Mouse (Mus musculus): Measurements from ENCODE around the gene Nbea. TPM values are rescaled to one million over a fixed set of nuclear protein-coding genes. Genes with fewer than 3 reads are reported as not detected.

Nbea gene
- polyA plus RNA-seq, 1 experiment from 2014 or later: 5.4 TPM

GRCm38 (mm10) chr3:55752558-55752957 lies 430.9 kb downstream of the Nbea start:
- Histone ChIP-seq H3K9me3 (ENCODE audit: control insufficient read depth, low read length) (no peaks in the 10 kb centered on the region), H3K36me3 (ENCODE audit: control insufficient read depth, insufficient read depth, low read length) (no peaks in the 10 kb centered on the region), H3K27ac (ENCODE audit: low read length) (no peak overlapping the region), H3K4me2 (ENCODE audit: low read depth, low read length) (no peak overlapping the region), H3K9ac (ENCODE audit: low read length) (no peak overlapping the region), H3K4me1 (replicated peaks; ENCODE audit: control insufficient read depth, insufficient read depth, low read length) (no peaks in the 10 kb centered on the region), H3K27me3 (ENCODE audit: control insufficient read depth, insufficient read depth, low read depth, low read length) (no peaks in the 10 kb centered on the region), H3K4me3 (ENCODE audit: low read length) (no peak overlapping the region)
- WGBS: 79% methylated on average over 4 of the region's 4 CpGs
- ATAC-seq (ENCODE audit: low read depth): no peak

GRCm38 (mm10) chr3:55751363-55751762 lies 432.1 kb downstream of the Nbea start:
- ATAC-seq (ENCODE audit: low read depth): no peak
- WGBS: 76% methylated on average over 5 of the region's 5 CpGs

GRCm38 (mm10) chr3:55750445-55751065 lies 432.9 kb downstream of the Nbea start:
- 60% methylated on average over 11 of the region's 11 CpGs for WGBS
- H3K4me2 ChIP-seq (ENCODE audit: low read depth, low read length): no peak overlapping the region
- H3K27me3 ChIP-seq (ENCODE audit: control insufficient read depth, insufficient read depth, low read depth, low read length): no peaks in the 10 kb centered on the region
- no peaks in the 10 kb centered on the region for H3K4me1 ChIP-seq (replicated peaks; ENCODE audit: control insufficient read depth, insufficient read depth, low read length)
- ATAC-seq (ENCODE audit: low read depth): no peak
- H3K9me3 ChIP-seq (ENCODE audit: control insufficient read depth, low read length): no peaks in the 10 kb centered on the region
- no peak overlapping the region for H3K27ac ChIP-seq (ENCODE audit: low read length)
- H3K9ac ChIP-seq (ENCODE audit: low read length): no peak overlapping the region
- no peak overlapping the region for H3K4me3 ChIP-seq (ENCODE audit: low read length)
- no peaks in the 10 kb centered on the region for H3K36me3 ChIP-seq (ENCODE audit: control insufficient read depth, insufficient read depth, low read length)

More at GRCm38 (mm10) chr3:55751363-55751762, 432.1 kb downstream of the Nbea start:
- Histone ChIP-seq H3K4me2 (ENCODE audit: low read depth, low read length) (no peak overlapping the region), H3K9me3 (ENCODE audit: control insufficient read depth, low read length) (no peaks in the 10 kb centered on the region), H3K27ac (ENCODE audit: low read length) (no peak overlapping the region), H3K4me1 (replicated peaks; ENCODE audit: control insufficient read depth, insufficient read depth, low read length) (no peaks in the 10 kb centered on the region), H3K9ac (ENCODE audit: low read length) (no peak overlapping the region), H3K36me3 (ENCODE audit: control insufficient read depth, insufficient read depth, low read length) (no peaks in the 10 kb centered on the region), H3K27me3 (ENCODE audit: control insufficient read depth, insufficient read depth, low read depth, low read length) (no peaks in the 10 kb centered on the region), H3K4me3 (ENCODE audit: low read length) (no peak overlapping the region)

GRCm38 (mm10) chr3:55743885-55744284 lies 439.6 kb downstream of the Nbea start:
- Histone ChIP-seq H3K27me3 (ENCODE audit: control insufficient read depth, insufficient read depth, low read depth, low read length) (no peaks in the 10 kb centered on the region), H3K9me3 (ENCODE audit: control insufficient read depth, low read length) (no peaks in the 10 kb centered on the region), H3K9ac (ENCODE audit: low read length) (no peak overlapping the region), H3K27ac (ENCODE audit: low read length) (no peak overlapping the region), H3K4me2 (ENCODE audit: low read depth, low read length) (no peak overlapping the region), H3K36me3 (ENCODE audit: control insufficient read depth, insufficient read depth, low read length) (no peaks in the 10 kb centered on the region), H3K4me3 (ENCODE audit: low read length) (no peak overlapping the region), H3K4me1 (replicated peaks; ENCODE audit: control insufficient read depth, insufficient read depth, low read length) (no peaks in the 10 kb centered on the region)
- 77% methylated on average over 5 of the region's 5 CpGs for WGBS
- ATAC-seq (ENCODE audit: low read depth): no peak

- Histone ChIP-seq H3K4me2 (ENCODE audit: low read depth, low read length) (no peak overlapping the region), H3K9ac (ENCODE audit: low read length) (no peak overlapping the region), H3K9me3 (ENCODE audit: control insufficient read depth, low read length) (no peaks in the 10 kb centered on the region), H3K36me3 (ENCODE audit: control insufficient read depth, insufficient read depth, low read length) (no peaks in the 10 kb centered on the region), H3K27ac (ENCODE audit: low read length) (no peak overlapping the region), H3K27me3 (ENCODE audit: control insufficient read depth, insufficient read depth, low read depth, low read length) (no peaks in the 10 kb centered on the region), H3K4me1 (replicated peaks; ENCODE audit: control insufficient read depth, insufficient read depth, low read length) (no peaks in the 10 kb centered on the region), H3K4me3 (ENCODE audit: low read length) (no peak overlapping the region)
- ATAC-seq (ENCODE audit: low read depth): no peak
- 73% methylated on average over 4 of the region's 4 CpGs for WGBS
Observed at GRCm38 (mm10) chr3:55742654-55743053, 440.8 kb downstream of the Nbea start.

GRCm38 (mm10) chr3:55742218-55742617 lies 441.3 kb downstream of the Nbea start:
- ATAC-seq (ENCODE audit: low read depth): no peak

GRCm38 (mm10) chr3:55741428-55741827 lies 442.1 kb downstream of the Nbea start:
- no peaks in the 10 kb centered on the region for H3K9me3 ChIP-seq (ENCODE audit: control insufficient read depth, low read length)
- no peaks in the 10 kb centered on the region for H3K4me1 ChIP-seq (replicated peaks; ENCODE audit: control insufficient read depth, insufficient read depth, low read length)
- no peak overlapping the region for H3K4me3 ChIP-seq (ENCODE audit: low read length)
- H3K27me3 ChIP-seq (ENCODE audit: control insufficient read depth, insufficient read depth, low read depth, low read length): no peaks in the 10 kb centered on the region
- no peak for ATAC-seq (ENCODE audit: low read depth)
- 68% methylated on average over 6 of the region's 6 CpGs for WGBS
- H3K4me2 ChIP-seq (ENCODE audit: low read depth, low read length): no peak overlapping the region
- no peak overlapping the region for H3K9ac ChIP-seq (ENCODE audit: low read length)
- H3K27ac ChIP-seq (ENCODE audit: low read length): no peak overlapping the region
- no peaks in the 10 kb centered on the region for H3K36me3 ChIP-seq (ENCODE audit: control insufficient read depth, insufficient read depth, low read length)

More at GRCm38 (mm10) chr3:55742218-55742617, 441.3 kb downstream of the Nbea start:
- H3K36me3 ChIP-seq (ENCODE audit: control insufficient read depth, insufficient read depth, low read length): no peaks in the 10 kb centered on the region
- no peak overlapping the region for H3K9ac ChIP-seq (ENCODE audit: low read length)
- H3K27ac ChIP-seq (ENCODE audit: low read length): no peak overlapping the region
- H3K4me3 ChIP-seq (ENCODE audit: low read length): no peak overlapping the region
- H3K27me3 ChIP-seq (ENCODE audit: control insufficient read depth, insufficient read depth, low read depth, low read length): no peaks in the 10 kb centered on the region
- WGBS: 85% methylated on average over 5 of the region's 5 CpGs
- H3K9me3 ChIP-seq (ENCODE audit: control insufficient read depth, low read length): no peaks in the 10 kb centered on the region
- H3K4me2 ChIP-seq (ENCODE audit: low read depth, low read length): no peak overlapping the region
- no peaks in the 10 kb centered on the region for H3K4me1 ChIP-seq (replicated peaks; ENCODE audit: control insufficient read depth, insufficient read depth, low read length)

- 72% methylated on average over 6 of the region's 6 CpGs for WGBS
- no peaks in the 10 kb centered on the region for H3K36me3 ChIP-seq (ENCODE audit: control insufficient read depth, insufficient read depth, low read length)
- no peak overlapping the region for H3K27ac ChIP-seq (ENCODE audit: low read length)
- H3K4me3 ChIP-seq (ENCODE audit: low read length): no peak overlapping the region
- no peaks in the 10 kb centered on the region for H3K9me3 ChIP-seq (ENCODE audit: control insufficient read depth, low read length)
- no peaks in the 10 kb centered on the region for H3K27me3 ChIP-seq (ENCODE audit: control insufficient read depth, insufficient read depth, low read depth, low read length)
- H3K4me2 ChIP-seq (ENCODE audit: low read depth, low read length): no peak overlapping the region
- no peak overlapping the region for H3K9ac ChIP-seq (ENCODE audit: low read length)
- no peaks in the 10 kb centered on the region for H3K4me1 ChIP-seq (replicated peaks; ENCODE audit: control insufficient read depth, insufficient read depth, low read length)
- ATAC-seq (ENCODE audit: low read depth): no peak
Observed at GRCm38 (mm10) chr3:55733665-55734064, 449.8 kb downstream of the Nbea start.

GRCm38 (mm10) chr3:55730549-55730948 lies 453.0 kb downstream of the Nbea start:
- Histone ChIP-seq H3K4me1 (replicated peaks; ENCODE audit: control insufficient read depth, insufficient read depth, low read length) (no peaks in the 10 kb centered on the region), H3K9ac (ENCODE audit: low read length) (no peak overlapping the region), H3K4me2 (ENCODE audit: low read depth, low read length) (no peak overlapping the region), H3K9me3 (ENCODE audit: control insufficient read depth, low read length) (no peaks in the 10 kb centered on the region), H3K4me3 (ENCODE audit: low read length) (no peak overlapping the region), H3K27me3 (ENCODE audit: control insufficient read depth, insufficient read depth, low read depth, low read length) (no peaks in the 10 kb centered on the region), H3K27ac (ENCODE audit: low read length) (no peak overlapping the region), H3K36me3 (ENCODE audit: control insufficient read depth, insufficient read depth, low read length) (no peaks in the 10 kb centered on the region)
- ATAC-seq (ENCODE audit: low read depth): no peak
- 60% methylated on average over 5 of the region's 5 CpGs for WGBS

GRCm38 (mm10) chr3:55730142-55730541 lies 453.4 kb downstream of the Nbea start:
- Histone ChIP-seq H3K9me3 (ENCODE audit: control insufficient read depth, low read length) (no peaks in the 10 kb centered on the region), H3K4me2 (ENCODE audit: low read depth, low read length) (no peak overlapping the region), H3K27ac (ENCODE audit: low read length) (no peak overlapping the region), H3K27me3 (ENCODE audit: control insufficient read depth, insufficient read depth, low read depth, low read length) (no peaks in the 10 kb centered on the region), H3K4me1 (replicated peaks; ENCODE audit: control insufficient read depth, insufficient read depth, low read length) (no peaks in the 10 kb centered on the region), H3K9ac (ENCODE audit: low read length) (no peak overlapping the region), H3K36me3 (ENCODE audit: control insufficient read depth, insufficient read depth, low read length) (no peaks in the 10 kb centered on the region), H3K4me3 (ENCODE audit: low read length) (no peak overlapping the region)
- ATAC-seq (ENCODE audit: low read depth): no peak
- 49% methylated on average over 8 of the region's 8 CpGs for WGBS
